Mouse (Mus musculus) intestine, embryonic 14.5 days (tissue): Measurements from ENCODE around the gene Tspyl3. TPM values are rescaled to one million over a fixed set of nuclear protein-coding genes. Genes with fewer than 3 reads are reported as not detected.
"Not testable (repeated sequence)": the region's sequence is repeated elsewhere in the genome, so short reads cannot be mapped to it uniquely, and the experiment has no call there.

ENCODE experiments used
- ATAC-seq: fragments of 200-750 bp; cut with Nextera tagmentation; replicated peaks from 2 replicates; pipeline ENCODE4 v1.8.0; 2017; ENCODE audit warnings: low read depth, moderate number of reproducible peaks, moderate TSS enrichment, moderate library complexity; ENCODE audit not compliant: low FRiP score, low TSS enrichment
- DNase-seq: peaks from one replicate; pipeline ENCODE4 v3.0.0-alpha.2; 2018; ENCODE audit warnings: low spot score
- H3K27ac ChIP-seq: fragments of 300-500 bp; sonication (generic); 2 replicates; pipeline ENCODE4 v1.5.1; 2014; ENCODE audit warnings: low read depth, mild to moderate bottlenecking, control low read depth
- H3K27me3 ChIP-seq: fragments of 300-500 bp; sonication (generic); replicated peaks from 2 replicates; pipeline ENCODE4 v1.6.1; 2014; ENCODE audit warnings: low read length, control low read depth; ENCODE audit not compliant: control insufficient read depth, insufficient read depth
- H3K36me3 ChIP-seq: fragments of 300-500 bp; sonication (generic); 2 replicates; pipeline ENCODE4 v1.6.1; 2014; ENCODE audit warnings: low read length, control low read depth; ENCODE audit not compliant: control insufficient read depth, insufficient read depth
- H3K4me1 ChIP-seq: fragments of 300-500 bp; sonication (generic); replicated peaks from 2 replicates; pipeline ENCODE4 v1.6.1; 2014; ENCODE audit warnings: low read length, control low read depth, mixed read lengths; ENCODE audit not compliant: control insufficient read depth, insufficient read depth
- H3K4me2 ChIP-seq: fragments of 300-500 bp; sonication (generic); 2 replicates; pipeline ENCODE4 v1.6.1; 2014; ENCODE audit warnings: low read length
- H3K4me3 ChIP-seq: fragments of 300-500 bp; sonication (generic); 2 replicates; pipeline ENCODE4 v1.5.1; 2014; ENCODE audit warnings: low read depth, low read length, control low read depth, mixed read lengths
- H3K9ac ChIP-seq: fragments of 300-500 bp; sonication (generic); 2 replicates; pipeline ENCODE4 v1.6.1; 2014; ENCODE audit warnings: mild to moderate bottlenecking, low read length
- H3K9me3 ChIP-seq: fragments of 300-500 bp; sonication (generic); 2 replicates; pipeline ENCODE4 v1.6.1; 2016; ENCODE audit warnings: low read length, control low read depth; ENCODE audit not compliant: control insufficient read depth
- WGBS: fragments of 180-500 bp; shearing (Covaris S2); extraction: QIAGEN DNeasy Blood & Tissue Kit; methylation state at CpG from one replicate; pipeline ENCODE4 v1.1.7; 2014; 5-methylcytosine and 5-hydroxymethylcytosine counted together
- polyA plus RNA-seq: library from polyadenylated mRNA; unstranded; fragments of >200 nt; fragmentation: Nextera tagmentation; extraction: Ambion mirVana; gene quantifications from 2 replicates; pipeline ENCODE4 v1.2.1, GENCODE M21; 2014

Gene Tspyl3
- 9.6 and 11.3 TPM in 2 replicates for polyA plus RNA-seq

DNA sequence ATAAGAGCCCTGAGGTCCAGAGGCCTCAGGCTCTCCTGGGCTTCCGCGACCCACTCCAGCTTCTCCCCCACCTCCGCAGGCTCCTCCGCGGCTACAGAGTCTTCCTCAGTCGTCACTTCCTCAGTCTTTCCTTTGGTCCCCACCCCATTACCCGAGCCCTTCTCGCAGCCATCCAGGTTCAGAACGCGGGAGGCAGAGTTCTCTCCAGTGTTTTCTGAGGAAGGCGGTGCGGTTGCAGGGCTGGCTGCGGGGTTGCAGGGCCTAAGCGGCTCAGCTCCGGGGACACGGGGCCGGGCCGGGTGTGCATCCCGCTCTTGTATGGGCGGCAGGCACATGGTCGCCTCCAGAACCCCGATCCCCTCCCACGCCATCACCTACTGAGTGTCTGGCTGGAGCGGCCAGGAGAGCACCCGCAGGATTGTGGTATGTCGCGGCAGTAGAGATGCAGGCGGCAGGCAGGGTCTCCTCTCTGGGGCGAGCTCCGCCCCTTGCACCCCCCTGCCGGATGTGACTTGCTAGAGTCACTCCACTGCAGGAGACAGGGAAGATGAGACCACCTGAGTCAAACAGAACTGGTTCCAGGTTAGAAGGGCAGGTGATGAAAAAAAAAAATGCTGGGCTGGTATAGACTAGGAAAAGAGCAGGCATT is at the start of gene Tspyl3:
Tspyl3 (minus strand) TSS at position 496 of the 649 bp plus-strand sequence.
- Histone ChIP-seq H3K27me3 (no peaks in the 10 kb centered on the region), H3K27ac (peak within 1 kb of the TSS; percentile 78), H3K4me1 (peaks cover 6% of the 10 kb centered on the region), H3K9me3 (no peaks in the 10 kb centered on the region), H3K4me2 (peak within 1 kb of the TSS; percentile 82), H3K9ac (peak within 1 kb of the TSS; percentile 77), H3K36me3 (peaks cover 28% of the 10 kb centered on the region), H3K4me3 (peak within 1 kb of the TSS; percentile 63)
- ATAC-seq (peak; percentile 67), DNase-seq (peak; percentile 80)
- WGBS, result 2% methylated on average over 31 of the region's 31 CpGs

DNA sequence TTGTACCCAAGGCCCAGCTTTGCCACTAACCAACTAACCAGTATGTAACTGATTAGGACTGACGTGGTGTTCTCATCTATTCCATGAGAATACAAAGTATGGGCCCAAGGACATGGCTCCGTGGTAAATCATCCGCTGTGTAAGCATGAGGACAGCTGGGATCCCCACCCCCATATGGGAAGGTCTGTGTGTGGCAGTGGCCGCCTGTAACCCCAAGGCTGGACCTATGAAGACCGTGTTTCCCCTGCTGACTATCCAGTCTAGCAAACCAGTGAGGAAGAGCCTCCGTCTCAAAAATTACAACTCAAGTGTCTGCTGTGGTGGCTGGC is 49.6 kb upstream of the Tspyl3 start:
- ATAC-seq (no peak), DNase-seq (no peak)
- Histone ChIP-seq H3K4me3 (no peak overlapping the region), H3K27ac (no peak overlapping the region), H3K36me3 (no peaks in the 10 kb centered on the region), H3K9ac (no peak overlapping the region), H3K9me3 (no peaks in the 10 kb centered on the region), H3K4me1 (peaks cover 7% of the 10 kb centered on the region; the same call in 1 of the 2 replicates), H3K4me2 (no peak overlapping the region), H3K27me3 (no peaks in the 10 kb centered on the region)
- 65% methylated on average over 6 of the region's 6 CpGs for WGBS

DNA sequence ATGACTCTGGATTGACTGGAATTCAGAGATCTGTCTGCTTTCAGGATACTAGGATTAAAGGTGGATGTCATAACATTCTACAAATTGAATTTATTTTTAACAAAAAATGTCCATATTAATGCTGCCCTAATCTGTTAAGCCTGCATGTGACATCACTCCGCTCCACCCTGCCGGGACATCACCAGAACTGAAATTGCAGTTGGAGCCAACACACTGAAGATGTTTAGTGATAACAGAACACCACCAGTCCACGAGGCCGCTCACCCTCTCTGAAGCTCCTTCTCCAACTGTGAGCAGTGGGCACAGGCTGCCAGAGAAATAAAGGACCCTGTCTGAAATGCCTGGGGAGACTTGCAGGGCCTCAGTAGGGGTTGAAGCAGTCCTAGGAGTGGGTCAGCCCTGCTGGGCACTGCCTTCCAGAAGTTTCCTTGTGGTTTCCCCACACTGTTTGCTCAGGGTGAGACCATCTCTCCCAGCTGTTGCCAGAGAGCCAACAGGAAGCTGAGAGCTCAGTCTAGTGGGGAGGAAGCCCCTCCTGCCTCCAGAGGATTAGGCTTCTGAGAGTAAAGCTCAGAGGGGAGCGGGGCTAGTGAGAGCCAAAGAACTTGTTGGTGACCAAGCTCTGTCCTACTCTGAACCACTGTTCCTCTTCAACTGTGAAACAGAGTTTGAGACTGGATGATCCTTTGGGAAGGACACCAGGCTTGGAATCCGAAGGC is 49.1 kb upstream of the Tspyl3 start:
- 68% methylated on average over 6 of the region's 6 CpGs for WGBS
- not testable (repeated sequence) for H3K4me1 ChIP-seq, H3K4me3 ChIP-seq, H3K36me3 ChIP-seq, H3K4me2 ChIP-seq, DNase-seq, H3K27me3 ChIP-seq, H3K9ac ChIP-seq, H3K9me3 ChIP-seq, H3K27ac ChIP-seq
- ATAC-seq, result peak; percentile 58; the same call in 1 of the 2 replicates

DNA sequence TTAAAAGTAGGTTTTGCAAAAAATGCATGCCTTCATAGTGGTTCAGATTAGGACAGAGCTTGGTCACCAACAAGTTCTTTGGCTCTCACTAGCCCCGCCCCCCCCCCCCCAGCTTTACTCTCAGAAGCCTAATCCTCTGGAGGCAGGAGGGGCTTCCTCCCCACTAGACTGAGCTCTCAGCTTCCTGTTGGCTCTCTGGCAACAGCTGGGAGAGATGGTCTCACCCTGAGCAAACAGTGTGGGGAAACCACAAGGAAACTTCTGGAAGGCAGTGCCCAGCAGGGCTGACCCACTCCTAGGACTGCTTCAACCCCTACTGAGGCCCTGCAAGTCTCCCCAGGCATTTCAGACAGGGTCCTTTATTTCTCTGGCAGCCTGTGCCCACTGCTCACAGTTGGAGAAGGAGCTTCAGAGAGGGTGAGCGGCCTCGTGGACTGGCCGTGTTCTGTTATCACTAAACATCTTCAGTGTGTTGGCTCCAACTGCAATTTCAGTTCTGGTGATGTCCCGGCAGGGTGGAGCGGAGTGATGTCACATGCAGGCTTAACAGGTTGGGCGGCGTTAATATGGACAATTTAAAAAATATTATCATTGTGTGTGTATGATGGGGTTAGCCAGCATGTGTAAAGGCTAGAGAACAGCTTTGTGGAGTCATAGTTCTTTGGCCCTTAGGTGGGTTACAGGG is 45.1 kb upstream of the Tspyl3 start:
- H3K4me1 ChIP-seq, DNase-seq, H3K27me3 ChIP-seq, H3K9me3 ChIP-seq, H3K9ac ChIP-seq, H3K4me2 ChIP-seq, H3K4me3 ChIP-seq: not testable (repeated sequence)
- WGBS, result 60% methylated on average over 8 of the region's 8 CpGs
- peak; percentile 61 for ATAC-seq
- Histone ChIP-seq H3K27ac (peak overlapping the region; percentile 64), H3K36me3 (peaks cover 22% of the 10 kb centered on the region)

DNA sequence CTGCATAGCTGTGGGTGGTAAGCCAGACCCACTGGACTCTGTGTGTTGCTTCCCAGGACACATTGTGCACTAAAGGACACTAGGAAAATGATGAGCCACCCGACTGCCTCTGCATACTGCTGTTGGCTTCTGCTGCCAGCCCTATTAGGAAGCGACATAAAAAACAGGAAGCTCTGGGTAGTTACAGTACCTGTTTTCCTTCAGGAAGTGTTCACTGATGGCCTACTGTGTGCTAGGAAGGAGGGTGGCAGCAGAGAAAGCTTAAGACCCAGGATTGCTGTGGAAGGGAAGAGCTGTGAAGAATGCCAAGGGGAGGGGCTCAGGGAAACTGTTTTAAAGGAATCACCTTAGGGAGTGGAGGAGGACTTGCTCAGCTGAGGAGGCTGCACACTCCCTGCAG is 42.1 kb upstream of the Tspyl3 start:
- Histone ChIP-seq H3K4me2 (no peak overlapping the region), H3K9me3 (no peaks in the 10 kb centered on the region), H3K27me3 (no peaks in the 10 kb centered on the region), H3K36me3 (peaks cover 49% of the 10 kb centered on the region), H3K4me1 (peaks cover 5% of the 10 kb centered on the region), H3K4me3 (no peak overlapping the region), H3K27ac (no peak overlapping the region), H3K9ac (no peak overlapping the region)
- DNase-seq (no peak), ATAC-seq (no peak)
- 83% methylated on average over 2 of the region's 2 CpGs for WGBS

DNA sequence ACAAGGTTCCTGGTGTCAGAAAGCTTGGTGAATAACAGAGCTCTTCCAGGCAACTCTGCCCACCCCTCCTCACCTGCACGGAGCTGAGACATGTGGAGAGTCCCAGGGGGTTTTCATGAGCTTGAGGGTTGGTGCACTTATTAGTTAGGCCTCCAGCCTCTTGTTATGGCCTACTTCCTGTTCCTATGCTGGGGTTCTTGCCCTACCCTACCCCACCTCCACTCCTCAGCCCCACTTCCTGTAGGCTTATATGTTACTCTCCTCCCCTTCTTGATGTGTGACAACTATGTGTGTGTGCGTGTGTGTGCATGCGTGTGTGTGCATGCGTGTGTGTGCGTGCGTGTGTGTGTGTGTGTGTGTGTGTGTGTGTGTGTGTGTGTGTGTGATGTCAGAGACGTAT is 37.8 kb upstream of the Tspyl3 start:
- ATAC-seq (no peak), DNase-seq (no peak)
- Histone ChIP-seq H3K27ac (no peak overlapping the region), H3K4me2 (no peak overlapping the region), H3K9ac (no peak overlapping the region), H3K4me3 (no peak overlapping the region), H3K27me3 (no peaks in the 10 kb centered on the region), H3K9me3 (no peaks in the 10 kb centered on the region), H3K4me1 (0 out of 2 replicates have a peak, but pooled peaks cover 3% of the 10 kb centered on the region), H3K36me3 (peaks cover 71% of the 10 kb centered on the region)
- WGBS, result 96% methylated on average over 7 of the region's 7 CpGs

DNA sequence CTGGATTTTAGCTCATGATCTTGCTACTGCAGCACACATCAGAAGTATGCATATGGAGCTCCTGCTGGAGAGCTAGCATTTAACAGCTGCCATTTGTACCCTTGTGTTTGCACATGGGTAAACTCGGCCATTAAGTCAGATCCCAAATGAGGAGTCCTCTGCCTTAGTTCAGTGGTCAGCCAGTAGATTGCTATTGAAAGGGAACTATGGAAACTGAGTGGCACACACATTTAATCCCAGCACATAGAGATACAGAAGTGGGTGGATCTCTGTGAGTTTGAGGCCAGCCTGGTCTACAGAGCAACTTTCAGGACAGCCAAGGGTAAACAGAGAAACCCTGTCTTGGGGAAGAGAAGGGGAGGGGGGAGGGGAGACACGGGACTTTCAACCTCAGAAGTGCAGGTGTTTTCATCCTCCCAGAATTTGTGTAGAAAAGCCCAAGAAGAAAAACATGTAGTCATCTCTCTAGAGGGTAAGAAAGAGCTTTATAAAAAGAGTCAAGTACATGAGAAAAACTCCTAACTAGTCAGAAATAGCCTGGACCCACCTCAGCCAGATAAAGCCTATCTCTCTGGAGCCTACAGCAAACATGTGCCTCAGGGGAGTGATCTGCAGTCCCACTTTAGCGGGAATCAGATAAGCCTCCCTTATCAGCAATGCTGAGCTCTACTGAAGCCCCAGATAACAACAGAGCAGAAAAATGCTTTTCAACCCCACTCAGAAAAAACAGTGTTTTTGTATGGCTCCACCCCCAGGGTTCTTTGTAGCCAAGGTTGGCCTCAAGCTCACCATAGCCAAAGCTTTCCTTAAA is 34.8 kb upstream of the Tspyl3 start:
- no peak for ATAC-seq

More for the DNA sequence above, 34.8 kb upstream of the Tspyl3 start:
- no peak overlapping the region for H3K4me3 ChIP-seq
- no peak overlapping the region for H3K9ac ChIP-seq
- peak overlapping the region; percentile 39 for H3K27ac ChIP-seq
- WGBS, result 39% methylated on average over 3 of the region's 3 CpGs
- peaks cover 53% of the 10 kb centered on the region for H3K36me3 ChIP-seq
- H3K27me3 ChIP-seq, result no peaks in the 10 kb centered on the region
- H3K9me3 ChIP-seq, result no peaks in the 10 kb centered on the region
- DNase-seq, result no peak
- 0 out of 2 replicates have a peak, but pooled peaks cover 3% of the 10 kb centered on the region for H3K4me1 ChIP-seq
- H3K4me2 ChIP-seq, result no peak overlapping the region
